Mouse (Mus musculus) CH12.LX (cell line): ENCODE data around the gene Podxl. TPM values are rescaled to one million over a fixed set of nuclear protein-coding genes. Genes with fewer than 3 reads are reported as not detected.

Source experiments
- DNase-seq: peaks from one replicate; pipeline ENCODE4 v3.0.0-alpha.2; 2013; ENCODE audit errors: extremely low read depth
- H3K27ac ChIP-seq: 2 replicates; pipeline ENCODE4 v1.5.1; 2012; ENCODE audit warnings: low read depth, mild to moderate bottlenecking, control low read depth, moderate library complexity; ENCODE audit not compliant: insufficient read depth
- H3K27me3 ChIP-seq: replicated peaks from 2 replicates; pipeline ENCODE3; 2012; ENCODE audit warnings: inconsistent platforms
- H3K36me3 ChIP-seq, 2 experiments: replicated peaks in 1 of 2; 2 replicates each; pipeline versions ENCODE3 to v1.6.1; 2012; ENCODE audit warnings: inconsistent platforms in 1 of 2, low read length in 1 of 2, mild to moderate bottlenecking in 1 of 2, mixed read lengths in 1 of 2, moderate library complexity in 1 of 2; ENCODE audit not compliant: control insufficient read depth in 1 of 2, insufficient read depth in 1 of 2
- H3K4me1 ChIP-seq, 2 experiments: 2 replicates each; pipeline ENCODE4 v1.6.1; 2012; ENCODE audit warnings: inconsistent platforms in 1 of 2, moderate library complexity in 1 of 2; ENCODE audit not compliant: insufficient read depth in 2 of 2, control insufficient read depth in 1 of 2
- H3K4me2 ChIP-seq: 2 replicates; pipeline ENCODE4 v1.6.1; 2012; ENCODE audit warnings: low read depth, mild to moderate bottlenecking, control low read depth; ENCODE audit not compliant: poor library complexity, insufficient read depth, severe bottlenecking
- H3K4me3 ChIP-seq, 3 experiments: fragments of 150-350 bp in 1 of 3; sonication (generic) in 1 of 3; replicated peaks in 1 of 3; 2 replicates each; pipeline versions ENCODE3 to v1.5.1; 2011 to 2012; ENCODE audit warnings: low read depth in 2 of 3, low read length in 2 of 3, mild to moderate bottlenecking in 2 of 3, moderate library complexity in 2 of 3, control low read depth in 1 of 3, improper control_type of control experiment in 1 of 3, inconsistent platforms in 1 of 3, mixed read lengths in 1 of 3; ENCODE audit not compliant: poor library complexity in 1 of 3
- H3K79me2 ChIP-seq: replicated peaks from 2 replicates; pipeline ENCODE4 v1.6.1; 2012; ENCODE audit warnings: mild to moderate bottlenecking, moderate library complexity; ENCODE audit not compliant: control insufficient read depth, poor library complexity, insufficient read depth, severe bottlenecking; ENCODE audit errors: extremely low read depth
- H3K9ac ChIP-seq: 2 replicates; pipeline ENCODE4 v1.6.1; 2012; ENCODE audit warnings: low read depth, mild to moderate bottlenecking, control low read depth, moderate library complexity; ENCODE audit not compliant: insufficient read depth
- H3K9me3 ChIP-seq: replicated peaks from 2 replicates; pipeline ENCODE3; 2012; ENCODE audit warnings: low read length, inconsistent platforms, mixed read lengths
- BHLHE40 ChIP-seq: IDR thresholded peaks from 2 replicates; pipeline ENCODE4 v1.6.1; 2011; ENCODE audit warnings: mild to moderate bottlenecking, low read depth, low read length, improper control_type of control experiment
- CHD1 ChIP-seq: IDR thresholded peaks from 2 replicates; pipeline ENCODE4 v1.6.1; 2012; ENCODE audit warnings: low read depth, low read length, improper control_type of control experiment, inconsistent platforms
- CHD2 ChIP-seq: IDR thresholded peaks from 2 replicates; pipeline ENCODE4 v1.6.1; 2011; ENCODE audit warnings: low read length, improper control_type of control experiment
- ELF1 ChIP-seq: IDR thresholded peaks from 2 replicates; pipeline ENCODE4 v1.6.1; 2014; ENCODE audit warnings: low read depth, mild to moderate bottlenecking, inconsistent platforms, low read length, improper control_type of control experiment
- EP300 ChIP-seq: IDR thresholded peaks from 2 replicates; pipeline ENCODE4 v1.6.1; 2011; ENCODE audit warnings: low read length, improper control_type of control experiment
- ETS1 ChIP-seq: conservative IDR thresholded peaks from 2 replicates; pipeline ENCODE4 v1.6.1; 2012; ENCODE audit warnings: low read depth, mild to moderate bottlenecking, inconsistent platforms, low read length, improper control_type of control experiment, moderate library complexity
- GABPA ChIP-seq: IDR thresholded peaks from 2 replicates; pipeline ENCODE4 v1.6.1; 2012; ENCODE audit warnings: low read depth, low read length, improper control_type of control experiment, inconsistent platforms; ENCODE audit not compliant: insufficient replicate concordance
- HCFC1 ChIP-seq: IDR thresholded peaks from 2 replicates; pipeline ENCODE4 v1.6.1; 2012; ENCODE audit warnings: low read depth, mild to moderate bottlenecking, inconsistent platforms, low read length, improper control_type of control experiment
- IRF4 ChIP-seq: IDR thresholded peaks from 2 replicates; pipeline ENCODE4 v1.6.1; 2014; ENCODE audit warnings: low read depth, mild to moderate bottlenecking, inconsistent platforms, low read length, improper control_type of control experiment
- KAT2A ChIP-seq: IDR thresholded peaks from 2 replicates; pipeline ENCODE4 v1.6.1; 2012; ENCODE audit warnings: low read length, improper control_type of control experiment, inconsistent platforms; ENCODE audit not compliant: insufficient replicate concordance
- MAX ChIP-seq: IDR thresholded peaks from 2 replicates; pipeline ENCODE4 v1.6.1; 2011; ENCODE audit warnings: low read length, improper control_type of control experiment
- MEF2A ChIP-seq: IDR thresholded peaks from 2 replicates; pipeline ENCODE4 v1.6.1; 2014; ENCODE audit warnings: low read depth, mild to moderate bottlenecking, inconsistent platforms, low read length, improper control_type of control experiment, borderline replicate concordance
- NRF1 ChIP-seq: IDR thresholded peaks from 2 replicates; pipeline ENCODE4 v1.6.1; 2014; ENCODE audit warnings: low read depth, mild to moderate bottlenecking, inconsistent platforms, low read length, improper control_type of control experiment, moderate library complexity
- PAX5 ChIP-seq: IDR thresholded peaks from 2 replicates; pipeline ENCODE4 v1.6.1; 2012; ENCODE audit warnings: low read length, inconsistent platforms, mixed read lengths
- POLR2A ChIP-seq: IDR thresholded peaks from 2 replicates; pipeline ENCODE4 v1.6.1; 2011; ENCODE audit warnings: low read depth, mild to moderate bottlenecking, improper control_type of control experiment, low read length
- POLR2AphosphoS2 ChIP-seq: IDR thresholded peaks from 2 replicates; pipeline ENCODE4 v1.6.1; 2011; ENCODE audit warnings: low read depth, low read length, improper control_type of control experiment
- RAD21 ChIP-seq: IDR thresholded peaks from 2 replicates; pipeline ENCODE4 v1.6.1; 2011; ENCODE audit warnings: low read depth, mild to moderate bottlenecking, low read length, improper control_type of control experiment, moderate library complexity
- RCOR1 ChIP-seq: conservative IDR thresholded peaks from 2 replicates; pipeline ENCODE4 v1.6.1; 2012; ENCODE audit warnings: low read depth, mild to moderate bottlenecking, inconsistent platforms, low read length, improper control_type of control experiment
- SMC3 ChIP-seq: IDR thresholded peaks from 2 replicates; pipeline ENCODE4 v1.6.1; 2011; ENCODE audit warnings: low read depth, low read length, improper control_type of control experiment
- TCF12 ChIP-seq: IDR thresholded peaks from 2 replicates; pipeline ENCODE4 v1.6.1; 2014; ENCODE audit warnings: low read depth, mild to moderate bottlenecking, inconsistent platforms, low read length, improper control_type of control experiment
- USF1 ChIP-seq: IDR thresholded peaks from 2 replicates; pipeline ENCODE4 v1.6.1; 2014; ENCODE audit warnings: low read depth, mild to moderate bottlenecking, inconsistent platforms, low read length, improper control_type of control experiment
- ZC3H11A ChIP-seq: IDR thresholded peaks from 2 replicates; pipeline ENCODE4 v1.6.1; 2012; ENCODE audit warnings: low read depth, mild to moderate bottlenecking, inconsistent platforms, low read length, improper control_type of control experiment
- ZKSCAN1 ChIP-seq: IDR thresholded peaks from 2 replicates; pipeline ENCODE4 v1.6.1; 2012; ENCODE audit warnings: low read depth, inconsistent platforms, low read length, improper control_type of control experiment, borderline replicate concordance
- ZNF384 ChIP-seq: IDR thresholded peaks from 2 replicates; pipeline ENCODE4 v1.6.1; 2012; ENCODE audit warnings: low read depth, low read length, improper control_type of control experiment, inconsistent platforms
- dilution Hi-C: fragments of 300-500 bp; cut with MboI; formaldehyde crosslinking; loops from 2 replicates; pipeline ENCODE4 v1.14.3; 2020; ENCODE audit warnings: low sequenced_read_pairs; ENCODE audit not compliant: extremely low pct_unique_long_range_greater_than_20kb, extremely low pct_ligation_motif_present
- in situ Hi-C: fragments of 300-500 bp; cut with MboI; formaldehyde crosslinking; loops from 3 replicates; pipeline ENCODE4 v1.14.3; 2019; ENCODE audit warnings: low sequenced_read_pairs, low pct_ligation_motif_present, low pct_unique_long_range_greater_than_20kb, mixed read lengths
- polyA plus RNA-seq: library from polyadenylated mRNA; unstranded; fragments of >175 nt; gene quantifications from 2 replicates; pipeline ENCODE4 v1.2.1, GENCODE M21; 2012; ENCODE audit warnings: low read depth; ENCODE audit not compliant: insufficient read length
- total RNA-seq, 2 experiments: library from RNA; depleted of rRNA; stranded (reverse); fragments of 300-350 nt in 1 of 2; fragments of >200 nt in 1 of 2; gene quantifications; 2 replicates each; pipeline ENCODE4 v1.2.3; 2012 to 2014

The Podxl gene
- total and polyA plus RNA-seq, 3 experiments = not detected

GRCm38 (mm10) chr6:31480008-31480407 is 83.8 kb downstream of the Podxl start:
- TF ChIP-seq ZC3H11A (no peak), RAD21 (no peak), CHD1 (peak; percentile 97), IRF4 (peak; percentile 56), MAX (peak; percentile 48), BHLHE40 (no peak), ETS1 (peak; percentile 37; the same call in 1 of the 2 replicates), KAT2A (no peak), POLR2A (0 out of 2 replicates have a peak, but pooled peaks have one; percentile 18), TCF12 (peak; percentile 41; the same call in 1 of the 2 replicates), ZNF384 (no peak; the same call in 1 of the 2 replicates), SMC3 (no peak), CHD2 (peak; percentile 42; the same call in 1 of the 2 replicates), GABPA (no peak), POLR2AphosphoS2 (no peak), NRF1 (no peak), ZKSCAN1 (no peak), MEF2A (peak; percentile 64; the same call in 1 of the 2 replicates), PAX5 (no peak), HCFC1 (no peak), USF1 (no peak), RCOR1 (0 out of 2 replicates have a peak, but pooled peaks have one; percentile 28), EP300 (peak; percentile 19; the same call in 1 of the 2 replicates), ELF1 (no peak)
- no peaks in the 10 kb centered on the region for H3K27me3 ChIP-seq
- 0 out of 2 replicates have a peak overlapping the region, but pooled peaks have one; percentile 8 for H3K4me2 ChIP-seq
- peaks cover 9 to 25% of the 10 kb centered on the region in 2 experiments for H3K36me3 ChIP-seq
- peaks cover 0 to 51% of the 10 kb centered on the region in 2 experiments; a peak in 3 of 4 replicates for H3K4me1 ChIP-seq
- no peak overlapping the region for H3K9ac ChIP-seq
- DNase-seq = peak; percentile 83
- no peak overlapping the region for H3K27ac ChIP-seq
- in situ Hi-C loops (no loop called here), dilution Hi-C loops (no loop called here)
- H3K9me3 ChIP-seq = no peaks in the 10 kb centered on the region
- peak overlapping the region in 1 of 3 experiments; percentile 15 for H3K4me3 ChIP-seq
- H3K79me2 ChIP-seq = no peaks in the 10 kb centered on the region
